Mouse (Mus musculus) neural tube, embryonic 14.5 days (tissue): Measurements from ENCODE around the gene Fev. TPM values are rescaled to one million over a fixed set of nuclear protein-coding genes. Genes with fewer than 3 reads are reported as not detected.

Experiments
- ATAC-seq: fragments of 200-750 bp; cut with Nextera tagmentation; 2 replicates; pipeline ENCODE4 v1.8.0; 2017; ENCODE audit warnings: low read depth, mild to moderate bottlenecking, moderate TSS enrichment, moderate library complexity
- H3K27ac ChIP-seq: fragments of 300-500 bp; sonication (generic); 2 replicates; pipeline ENCODE4 v1.5.1; 2014; ENCODE audit warnings: low read depth, mild to moderate bottlenecking, control low read depth, low read length, moderate library complexity, mixed read lengths
- H3K27me3 ChIP-seq: fragments of 300-500 bp; sonication (generic); 2 replicates; pipeline ENCODE4 v1.6.1; 2014; ENCODE audit warnings: low read length; ENCODE audit not compliant: control insufficient read depth, insufficient read depth
- H3K36me3 ChIP-seq: fragments of 300-500 bp; sonication (generic); 2 replicates; pipeline ENCODE4 v1.6.1; 2014; ENCODE audit warnings: low read length, mixed read lengths; ENCODE audit not compliant: control insufficient read depth, insufficient read depth
- H3K4me1 ChIP-seq: fragments of 300-500 bp; sonication (generic); 2 replicates; pipeline ENCODE4 v1.6.1; 2014; ENCODE audit warnings: low read length; ENCODE audit not compliant: control insufficient read depth, insufficient read depth
- H3K4me2 ChIP-seq: fragments of 300-500 bp; sonication (generic); 2 replicates; pipeline ENCODE4 v1.6.1; 2014; ENCODE audit warnings: mild to moderate bottlenecking, low read depth, low read length, control low read depth
- H3K4me3 ChIP-seq: fragments of 300-500 bp; sonication (generic); 2 replicates; pipeline ENCODE4 v1.5.1; 2014; ENCODE audit warnings: low read depth, low read length, control low read depth, mixed read lengths
- H3K9ac ChIP-seq: fragments of 300-500 bp; sonication (generic); replicated peaks from 2 replicates; pipeline ENCODE4 v1.6.1; 2014; ENCODE audit warnings: low read depth, mild to moderate bottlenecking, control low read depth, low read length, mixed read lengths
- H3K9me3 ChIP-seq: fragments of 300-500 bp; sonication (generic); 2 replicates; pipeline ENCODE4 v1.6.1; 2016; ENCODE audit warnings: low read length; ENCODE audit not compliant: control insufficient read depth
- WGBS: fragments of 180-500 bp; shearing (Covaris S2); extraction: QIAGEN DNeasy Blood & Tissue Kit; methylation state at CpG from one replicate; pipeline ENCODE4 v1.1.7; 2014; 5-methylcytosine and 5-hydroxymethylcytosine counted together
- polyA plus RNA-seq: library from polyadenylated mRNA; unstranded; fragments of >200 nt; fragmentation: Nextera tagmentation; extraction: Ambion mirVana; gene quantifications from 2 replicates; pipeline ENCODE4 v1.2.1, GENCODE M21; 2014

Gene Fev
- polyA plus RNA-seq, 1 experiment from 2014 or later, result not detected

- H3K4me2 ChIP-seq, result peak overlapping the region; percentile 61; the same call in 1 of the 2 replicates
- peaks cover 21% of the 10 kb centered on the region for H3K4me1 ChIP-seq
- no peak for ATAC-seq
- 3% methylated on average over 8 of the region's 8 CpGs for WGBS
- peaks cover 51% of the 10 kb centered on the region for H3K27me3 ChIP-seq
- no peaks in the 10 kb centered on the region for H3K36me3 ChIP-seq
- no peak overlapping the region; the same call in 1 of the 2 replicates for H3K4me3 ChIP-seq
- H3K9me3 ChIP-seq, result no peaks in the 10 kb centered on the region
- H3K9ac ChIP-seq, result no peak overlapping the region
- no peak overlapping the region for H3K27ac ChIP-seq
Measured at GRCm38 (mm10) chr1:74882828-74883227, 2.4 kb downstream of the Fev start.

- no peak for ATAC-seq
- Histone ChIP-seq H3K36me3 (no peaks in the 10 kb centered on the region), H3K9ac (0 out of 2 replicates have a peak overlapping the region, but pooled peaks have one; percentile 21), H3K9me3 (no peaks in the 10 kb centered on the region), H3K4me1 (peaks cover 21% of the 10 kb centered on the region), H3K27ac (no peak overlapping the region), H3K4me3 (peak overlapping the region; percentile 31), H3K4me2 (peak overlapping the region; percentile 61), H3K27me3 (peaks cover 46% of the 10 kb centered on the region)
- WGBS, result under 1% methylated on average over 64 of the region's 74 CpGs
Measured at GRCm38 (mm10) chr1:74882055-74882734, 3.0 kb downstream of the Fev start.

- ATAC-seq, result 0 out of 2 replicates have a peak, but pooled peaks have one; percentile 58
- Histone ChIP-seq H3K9ac (no peak overlapping the region), H3K4me2 (no peak overlapping the region), H3K27ac (no peak overlapping the region), H3K9me3 (no peaks in the 10 kb centered on the region), H3K4me3 (no peak overlapping the region), H3K27me3 (peaks cover 36% of the 10 kb centered on the region), H3K4me1 (peaks cover 21% of the 10 kb centered on the region), H3K36me3 (no peaks in the 10 kb centered on the region)
- WGBS, result under 1% methylated on average over 18 of the region's 18 CpGs
Measured at GRCm38 (mm10) chr1:74880785-74881360, 4.3 kb downstream of the Fev start.

DNA sequence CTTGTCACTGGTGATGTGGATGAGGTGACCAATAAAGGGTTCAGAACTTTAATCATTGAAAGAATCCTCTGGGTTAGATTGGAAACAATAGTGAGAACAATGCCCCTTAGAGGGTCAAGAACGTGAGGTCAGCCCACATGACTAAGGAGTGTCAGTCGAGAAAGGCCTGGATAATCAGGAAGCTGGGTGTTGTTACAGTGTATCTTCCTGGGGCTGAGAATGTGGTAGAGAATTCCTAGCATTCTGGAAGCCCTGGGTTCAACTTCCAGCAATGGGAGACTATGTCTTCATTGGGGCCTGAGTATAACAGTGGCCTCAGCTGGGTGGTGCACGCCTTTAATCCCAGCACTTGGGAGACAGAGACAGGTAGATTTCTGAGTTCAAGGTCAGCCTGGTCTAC lies 8.0 kb downstream of the Fev start:
- no peak for ATAC-seq
- H3K27me3 ChIP-seq, result peaks cover 17% of the 10 kb centered on the region

GRCm38 (mm10) chr1:74872218-74872617 lies 13.0 kb downstream of the Fev start:
- ATAC-seq, result no peak
- Histone ChIP-seq H3K27ac (no peak overlapping the region), H3K4me2 (no peak overlapping the region), H3K4me3 (no peak overlapping the region), H3K9me3 (no peaks in the 10 kb centered on the region), H3K9ac (no peak overlapping the region), H3K27me3 (no peaks in the 10 kb centered on the region), H3K36me3 (no peaks in the 10 kb centered on the region), H3K4me1 (no peaks in the 10 kb centered on the region)
- WGBS, result 68% methylated on average over 2 of the region's 2 CpGs

More for the DNA sequence above, 8.0 kb downstream of the Fev start:
- Histone ChIP-seq H3K4me1 (peaks cover 4% of the 10 kb centered on the region; the same call in 1 of the 2 replicates), H3K9ac (no peak overlapping the region), H3K9me3 (no peaks in the 10 kb centered on the region), H3K4me2 (no peak overlapping the region), H3K36me3 (no peaks in the 10 kb centered on the region), H3K4me3 (no peak overlapping the region), H3K27ac (no peak overlapping the region)
- WGBS, result 52% methylated on average over 3 of the region's 3 CpGs

GRCm38 (mm10) chr1:74861783-74862182 lies 23.4 kb downstream of the Fev start:
- Histone ChIP-seq H3K27ac (no peak overlapping the region), H3K36me3 (no peaks in the 10 kb centered on the region), H3K4me3 (no peak overlapping the region), H3K4me2 (no peak overlapping the region), H3K9me3 (no peaks in the 10 kb centered on the region), H3K4me1 (peaks cover 21% of the 10 kb centered on the region), H3K9ac (no peak overlapping the region), H3K27me3 (0 out of 2 replicates have a peak, but pooled peaks cover 2% of the 10 kb centered on the region)
- ATAC-seq, result no peak

DNA sequence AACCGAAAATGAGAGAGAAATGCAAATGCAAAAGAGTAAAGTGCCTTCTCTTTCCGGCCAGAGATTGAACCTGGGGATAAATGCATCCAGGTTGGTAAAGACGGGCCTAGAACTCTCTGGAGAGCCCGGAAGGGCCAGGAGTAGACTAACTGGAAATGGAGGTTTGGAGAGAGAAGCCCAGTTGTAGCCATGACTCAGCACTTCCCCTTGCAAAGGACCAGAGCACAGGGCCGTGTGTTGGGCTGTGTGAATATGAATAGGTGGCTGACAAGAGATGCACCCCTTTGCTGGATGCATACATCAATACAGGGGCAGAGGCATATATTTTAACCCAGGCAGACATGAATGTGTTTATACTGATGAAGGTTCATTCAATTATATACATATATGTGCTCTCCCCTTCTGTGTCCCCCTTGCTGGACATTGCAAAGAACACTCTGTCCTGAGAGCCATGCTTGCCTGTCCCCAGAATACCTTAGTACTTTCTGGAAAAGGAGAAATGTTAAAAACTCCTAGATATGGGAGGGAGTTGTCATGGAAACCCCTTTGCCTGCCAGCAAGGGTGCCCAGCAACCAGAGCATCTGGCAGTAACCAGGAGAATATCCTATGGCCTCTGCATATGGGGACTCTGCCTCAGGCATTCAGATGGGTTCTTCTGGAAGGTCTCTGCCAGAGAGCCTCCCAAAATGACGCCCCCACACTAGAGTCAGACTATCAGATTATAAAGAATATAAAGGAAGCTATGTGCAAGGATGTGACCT lies 25.8 kb downstream of the Fev start:
- no peaks in the 10 kb centered on the region for H3K9me3 ChIP-seq
- peak overlapping the region; percentile 83 for H3K4me2 ChIP-seq
- H3K9ac ChIP-seq, result 0 out of 2 replicates have a peak overlapping the region, but pooled peaks have one; percentile 68
- peak overlapping the region; percentile 94 for H3K4me3 ChIP-seq
- H3K27me3 ChIP-seq, result peaks cover 11% of the 10 kb centered on the region; the same call in 1 of the 2 replicates
- no peak for ATAC-seq
- 34% methylated on average over 6 of the region's 6 CpGs for WGBS
- peak overlapping the region; percentile 48; the same call in 1 of the 2 replicates for H3K27ac ChIP-seq
- H3K4me1 ChIP-seq, result peaks cover 22% of the 10 kb centered on the region
- no peaks in the 10 kb centered on the region for H3K36me3 ChIP-seq

- no peaks in the 10 kb centered on the region for H3K36me3 ChIP-seq
- peak overlapping the region; percentile 83 for H3K4me2 ChIP-seq
- no peaks in the 10 kb centered on the region for H3K9me3 ChIP-seq
- peak overlapping the region; percentile 48; the same call in 1 of the 2 replicates for H3K27ac ChIP-seq
- H3K9ac ChIP-seq, result peak overlapping the region; percentile 68; the same call in 1 of the 2 replicates
- no peak for ATAC-seq
- H3K4me1 ChIP-seq, result peaks cover 26% of the 10 kb centered on the region
- peaks cover 11% of the 10 kb centered on the region; the same call in 1 of the 2 replicates for H3K27me3 ChIP-seq
- WGBS, result 7% methylated on average over 16 of the region's 16 CpGs
- peak overlapping the region; percentile 94 for H3K4me3 ChIP-seq
Measured at GRCm38 (mm10) chr1:74858805-74859204, 26.4 kb downstream of the Fev start.
